Mouse (Mus musculus) liver, embryonic 18 days (tissue): Measurements from ENCODE around the gene Ppif. TPM values are rescaled to one million over a fixed set of nuclear protein-coding genes. Genes with fewer than 3 reads are reported as not detected.

ENCODE experiments used
- polyA plus RNA-seq: library from polyadenylated mRNA; depleted of rRNA; stranded (reverse); fragments of >200 nt; gene quantifications from 2 replicates; pipeline ENCODE4 v1.2.3, GENCODE M21; 2012; rRNA removed

Gene Ppif
- 46.5 and 52.0 TPM in 2 replicates for polyA plus RNA-seq

DNA sequence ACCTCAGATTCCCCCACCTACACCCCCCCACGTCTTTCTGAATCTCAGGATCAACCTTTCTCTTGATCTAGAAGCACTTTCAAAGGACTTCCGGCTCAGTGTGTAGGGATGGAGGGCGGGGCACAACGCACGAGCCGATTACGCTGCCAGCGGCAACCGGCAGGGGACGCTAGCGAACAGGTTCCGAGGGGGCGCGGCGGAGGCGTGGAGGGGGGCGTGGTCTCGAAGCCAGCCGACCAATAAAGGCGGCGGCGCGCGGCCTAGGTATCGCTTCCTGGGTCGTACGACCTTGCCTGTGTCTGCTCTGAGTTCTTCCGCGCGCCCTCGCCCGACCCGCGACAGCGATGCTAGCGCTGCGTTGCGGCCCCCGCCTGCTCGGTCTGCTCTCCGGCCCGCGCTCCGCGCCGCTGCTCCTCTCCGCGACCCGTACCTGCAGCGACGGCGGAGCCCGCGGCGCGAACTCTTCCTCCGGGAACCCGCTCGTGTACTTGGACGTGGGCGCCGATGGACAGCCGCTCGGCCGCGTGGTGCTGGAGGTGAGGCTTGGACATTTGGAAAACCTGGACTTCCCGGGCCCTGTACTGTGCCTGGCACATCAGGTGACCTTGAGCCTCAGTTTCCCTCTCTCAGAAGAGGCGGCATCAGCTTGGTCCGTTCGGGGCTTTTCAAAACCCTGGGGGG lies at the start of gene Ppif:
Gene Ppif (plus strand): TSS at position 267 of the 681 bp plus-strand sequence.

Other genes with a start within 250 kb of the Ppif start
- gene Zmiz1, start 235.0 kb upstream of the Ppif start, polyA plus RNA-seq = 2.7 and 4.0 TPM in 2 replicates
- 16.4 and 23.3 TPM in 2 replicates for gene Zcchc24, start 74.9 kb downstream of the Ppif start, polyA plus RNA-seq
- gene Anxa11, start 148.0 kb downstream of the Ppif start, polyA plus RNA-seq = 13.4 and 14.4 TPM in 2 replicates
- gene Plac9a, start 208.9 kb downstream of the Ppif start, polyA plus RNA-seq = 0.34 and 0.60 TPM in 2 replicates
- 1.7 and 2.9 TPM in 2 replicates for gene Tmem254a, start 233.5 kb downstream of the Ppif start, polyA plus RNA-seq
- gene Cphx1, start 244.2 kb downstream of the Ppif start, polyA plus RNA-seq = 0.35 TPM in 1 of 2 replicates, not detected in the other